Mouse (Mus musculus) bone marrow, adult 2 months (tissue): ENCODE results near the gene AC134908.4. TPM values are rescaled to one million over a fixed set of nuclear protein-coding genes. Genes with fewer than 3 reads are reported as not detected.
"Not testable (repeated sequence)": the region's sequence is repeated elsewhere in the genome, so short reads cannot be mapped to it uniquely, and the experiment has no call there.

Experiments
- H3K27ac ChIP-seq: fragments of 200-500 bp; 2 replicates; pipeline ENCODE4 v1.5.1; 2012; ENCODE audit warnings: low read depth, mild to moderate bottlenecking, control low read depth, inconsistent platforms, low read length; ENCODE audit not compliant: control insufficient read depth, poor library complexity, insufficient read depth
- H3K4me1 ChIP-seq: fragments of 200-500 bp; 2 replicates; pipeline ENCODE4 v1.6.1; 2011; ENCODE audit warnings: low read length; ENCODE audit not compliant: control insufficient read depth, insufficient read depth
- H3K4me3 ChIP-seq: fragments of 200-500 bp; replicated peaks from 2 replicates; pipeline ENCODE3; 2011; ENCODE audit warnings: mild to moderate bottlenecking, low read depth, low read length, control low read depth; ENCODE audit not compliant: control insufficient read depth
- CTCF ChIP-seq: fragments of 200-500 bp; IDR thresholded peaks from 2 replicates; pipeline ENCODE4 v1.5.1; 2011; ENCODE audit warnings: low read length, control low read depth; ENCODE audit not compliant: control insufficient read depth, insufficient read depth
- POLR2A ChIP-seq: fragments of 200-500 bp; IDR thresholded peaks from 2 replicates; pipeline ENCODE4 v1.6.1; 2011; ENCODE audit warnings: low read depth, mild to moderate bottlenecking, control low read depth, low read length, borderline replicate concordance; ENCODE audit not compliant: control insufficient read depth
- WGBS: fragments of 180-500 bp; shearing (Covaris S2); methylation state at CpG from one replicate; pipeline ENCODE4 v1.1.7; 2018; 5-methylcytosine and 5-hydroxymethylcytosine counted together
- polyA plus RNA-seq: library from polyadenylated mRNA; stranded (reverse); fragments of >200 nt; gene quantifications from 2 replicates; pipeline ENCODE4 v1.2.4, GENCODE M21; 2011; ENCODE audit warnings: low replicate concordance; ENCODE audit not compliant: missing spikeins, insufficient read depth, insufficient read length

The AC134908.4 gene
- polyA plus RNA-seq, 1 experiment: not detected

GRCm38 (mm10) chr17:25751446-25751845 is 44.0 kb downstream of the AC134908.4 start:
- H3K27ac ChIP-seq: no peak overlapping the region
- TF ChIP-seq POLR2A (no peak), CTCF (no peak)
- 38% methylated on average over 5 of the region's 5 CpGs for WGBS
- no peaks in the 10 kb centered on the region for H3K4me1 ChIP-seq
- H3K4me3 ChIP-seq: no peak overlapping the region

- H3K4me1 ChIP-seq: no peaks in the 10 kb centered on the region
- 75% methylated on average over 6 of the region's 6 CpGs for WGBS
- H3K27ac ChIP-seq: no peak overlapping the region
- no peak for TF ChIP-seq CTCF
- TF ChIP-seq POLR2A: no peak
- H3K4me3 ChIP-seq: no peak overlapping the region
Observed at GRCm38 (mm10) chr17:25749314-25749713, 46.1 kb downstream of the AC134908.4 start.

- TF ChIP-seq POLR2A (no peak), CTCF (no peak)
Observed at GRCm38 (mm10) chr17:25748238-25748637, 47.2 kb downstream of the AC134908.4 start.

GRCm38 (mm10) chr17:25744311-25744710 is 51.1 kb downstream of the AC134908.4 start:
- 70% methylated on average over 10 of the region's 10 CpGs for WGBS
- TF ChIP-seq POLR2A: no peak
- TF ChIP-seq CTCF: no peak
- Histone ChIP-seq H3K27ac (no peak overlapping the region), H3K4me3 (no peak overlapping the region), H3K4me1 (no peaks in the 10 kb centered on the region)

More at GRCm38 (mm10) chr17:25748238-25748637, 47.2 kb downstream of the AC134908.4 start:
- no peak overlapping the region for H3K4me3 ChIP-seq
- WGBS: 79% methylated on average over 4 of the region's 4 CpGs
- H3K27ac ChIP-seq: no peak overlapping the region
- no peaks in the 10 kb centered on the region for H3K4me1 ChIP-seq

GRCm38 (mm10) chr17:25743831-25744230 is 51.6 kb downstream of the AC134908.4 start:
- WGBS: 86% methylated on average over 9 of the region's 9 CpGs
- no peaks in the 10 kb centered on the region for H3K4me1 ChIP-seq
- H3K27ac ChIP-seq: no peak overlapping the region
- TF ChIP-seq POLR2A (no peak), CTCF (no peak)
- H3K4me3 ChIP-seq: no peak overlapping the region

GRCm38 (mm10) chr17:25741471-25741870 is 54.0 kb downstream of the AC134908.4 start:
- H3K4me3 ChIP-seq, H3K4me1 ChIP-seq, H3K27ac ChIP-seq: not testable (repeated sequence)
- 73% methylated on average over 12 of the region's 12 CpGs for WGBS

Other genes with a start within 250 kb of the AC134908.4 start
- 1.2 TPM in 2 replicates for gene Sox8, start 225.0 kb downstream of the AC134908.4 start, polyA plus RNA-seq
- 5.3 and 18.8 TPM in 2 replicates for gene Lmf1, start 216.6 kb downstream of the AC134908.4 start, polyA plus RNA-seq
- gene Gng13, start 78.5 kb downstream of the AC134908.4 start, polyA plus RNA-seq: 4.0 and 6.2 TPM in 2 replicates
- 58.2 and 136 TPM in 2 replicates for gene Chtf18, start 68.2 kb downstream of the AC134908.4 start, polyA plus RNA-seq
- gene Rpusd1, start 68.0 kb downstream of the AC134908.4 start, polyA plus RNA-seq: 3.6 and 8.6 TPM in 2 replicates
- not detected in 2 replicates for gene Mslnl, start 59.6 kb downstream of the AC134908.4 start, polyA plus RNA-seq
- 1.7 TPM in 1 of 2 replicates, not detected in the other for gene Msln, start 41.3 kb downstream of the AC134908.4 start, polyA plus RNA-seq
- gene Narfl, start 21.9 kb downstream of the AC134908.4 start, polyA plus RNA-seq: 11.8 and 17.0 TPM in 2 replicates
- gene Haghl, start 10.0 kb downstream of the AC134908.4 start, polyA plus RNA-seq: 26.2 and 45.8 TPM in 2 replicates
- gene Ccdc78, start 9.1 kb downstream of the AC134908.4 start, polyA plus RNA-seq: not detected in 2 replicates
- gene Fam173a, start 2.8 kb downstream of the AC134908.4 start, polyA plus RNA-seq: 33.4 and 149 TPM in 2 replicates
- 38.6 and 74.8 TPM in 2 replicates for gene Metrn, start 1.5 kb upstream of the AC134908.4 start, polyA plus RNA-seq
- not detected in 2 replicates for gene Fbxl16, start 13.4 kb upstream of the AC134908.4 start, polyA plus RNA-seq
- 6.8 and 17.0 TPM in 2 replicates for gene Wdr24, start 28.0 kb upstream of the AC134908.4 start, polyA plus RNA-seq
- 8.8 and 13.4 TPM in 2 replicates for gene Jmjd8, start 33.2 kb upstream of the AC134908.4 start, polyA plus RNA-seq
- gene Stub1, start 37.7 kb upstream of the AC134908.4 start, polyA plus RNA-seq: 125 and 140 TPM in 2 replicates
- 3.2 and 10.7 TPM in 2 replicates for gene Rhbdl1, start 41.6 kb upstream of the AC134908.4 start, polyA plus RNA-seq
- gene Gm20683, start 46.1 kb upstream of the AC134908.4 start, polyA plus RNA-seq: 6.7 TPM in 1 of 2 replicates, not detected in the other
- gene Rhot2, start 49.2 kb upstream of the AC134908.4 start, polyA plus RNA-seq: 33.5 and 50.5 TPM in 2 replicates
- gene Wdr90, start 65.8 kb upstream of the AC134908.4 start, polyA plus RNA-seq: 31.1 and 62.0 TPM in 2 replicates
- gene Mcrip2, start 73.1 kb upstream of the AC134908.4 start, polyA plus RNA-seq: 6.8 and 12.7 TPM in 2 replicates
- gene Mettl26, start 79.4 kb upstream of the AC134908.4 start, polyA plus RNA-seq: 25.6 and 30.0 TPM in 2 replicates
- 1.6 and 2.2 TPM in 2 replicates for gene Wfikkn1, start 85.2 kb upstream of the AC134908.4 start, polyA plus RNA-seq
- gene Rab40c, start 124.1 kb upstream of the AC134908.4 start, polyA plus RNA-seq: 5.0 and 6.9 TPM in 2 replicates
- gene Pigq, start 149.3 kb upstream of the AC134908.4 start, polyA plus RNA-seq: 241 and 296 TPM in 2 replicates
- gene Nhlrc4, start 149.3 kb upstream of the AC134908.4 start, polyA plus RNA-seq: 3.8 and 6.8 TPM in 2 replicates
- gene A930017K11Rik, start 156.9 kb upstream of the AC134908.4 start, polyA plus RNA-seq: not detected in 2 replicates
- gene Capn15, start 190.1 kb upstream of the AC134908.4 start, polyA plus RNA-seq: 11.7 and 18.2 TPM in 2 replicates